Mouse (Mus musculus) left cerebral cortex, adult 11 months (tissue): ENCODE measurements around the gene Senp2.

ENCODE experiments used
- DNase-seq: peaks from one replicate; pipeline ENCODE4 v3.0.0; 2022; ENCODE audit warnings: low spot score

The Senp2 gene

DNA sequence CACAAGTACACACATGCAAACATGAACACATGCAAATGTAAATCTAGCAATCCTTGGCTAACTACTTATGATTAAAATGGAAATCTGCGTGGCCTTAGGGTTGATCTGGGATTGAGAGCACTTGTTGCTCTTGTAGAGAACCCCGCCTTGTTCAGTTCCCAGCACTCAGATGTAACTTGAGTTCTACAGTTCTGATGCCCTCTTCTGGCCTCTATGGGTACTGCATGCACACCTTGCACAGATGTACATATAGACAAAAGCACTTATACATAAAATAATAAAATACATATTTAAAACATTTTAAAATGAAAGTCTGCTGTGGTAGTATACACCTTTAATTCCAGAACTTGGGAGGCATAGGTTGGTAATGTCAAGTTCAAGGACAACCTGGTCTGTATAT is 12.8 kb downstream of the Senp2 start:
- no peak for DNase-seq

DNA sequence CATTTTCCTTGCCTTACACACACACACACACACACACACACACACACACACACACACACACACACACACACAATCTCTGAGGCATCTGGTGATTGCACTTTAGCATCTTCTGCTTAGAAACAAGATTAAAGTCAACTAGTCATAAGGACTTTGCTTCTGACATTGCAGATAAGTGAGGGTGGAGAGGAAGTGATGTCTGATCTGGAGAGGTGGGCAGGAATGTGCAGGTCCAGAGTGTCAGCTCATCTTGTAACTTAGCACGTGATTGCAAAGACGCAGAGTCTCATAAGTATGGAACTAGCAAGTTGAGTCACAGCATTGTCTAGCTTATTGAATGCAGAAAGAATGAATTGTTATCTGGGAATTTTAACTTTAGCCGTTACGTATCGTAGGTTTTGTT is 18.2 kb downstream of the Senp2 start:
- no peak for DNase-seq

DNA sequence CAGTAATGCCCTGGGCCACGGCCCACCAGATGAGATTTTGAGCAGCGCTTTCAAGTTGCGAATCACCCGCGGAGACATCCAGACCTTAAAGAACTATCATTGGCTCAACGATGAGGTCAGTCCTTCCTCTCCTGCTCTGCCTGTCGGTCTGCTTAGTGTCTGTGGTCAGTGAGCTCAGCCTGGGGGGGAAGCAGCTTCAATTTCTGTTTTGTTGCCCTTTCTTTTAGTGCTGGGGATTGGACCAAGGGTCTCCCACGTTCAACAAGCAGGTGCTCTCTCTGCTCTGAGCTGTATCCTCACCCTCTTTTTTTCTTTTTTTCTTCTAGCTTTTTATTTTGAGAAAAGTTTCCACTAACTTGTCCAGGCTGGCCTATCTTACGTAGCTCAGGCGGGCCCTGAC is 29.3 kb downstream of the Senp2 start:
- DNase-seq: no peak

DNA sequence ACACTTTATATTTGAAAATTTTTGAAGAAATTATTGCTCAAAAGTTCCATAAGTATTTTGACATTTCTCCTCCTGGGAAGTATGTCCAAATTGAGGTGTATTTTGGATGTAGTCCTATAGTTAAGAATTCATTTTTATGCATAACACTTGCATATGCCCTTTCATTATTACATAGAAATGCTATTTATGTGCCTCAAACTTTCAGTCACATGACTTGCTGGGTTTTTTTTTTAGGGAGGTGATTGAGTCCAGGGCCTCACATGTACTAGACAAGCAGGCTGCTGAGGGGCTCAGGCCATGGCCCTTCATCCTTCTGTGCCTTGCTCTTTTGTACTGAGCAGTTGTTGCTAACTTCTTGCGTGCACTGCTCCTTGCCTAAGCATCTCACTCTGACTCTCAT is 30.7 kb downstream of the Senp2 start:
- DNase-seq: no peak

DNA sequence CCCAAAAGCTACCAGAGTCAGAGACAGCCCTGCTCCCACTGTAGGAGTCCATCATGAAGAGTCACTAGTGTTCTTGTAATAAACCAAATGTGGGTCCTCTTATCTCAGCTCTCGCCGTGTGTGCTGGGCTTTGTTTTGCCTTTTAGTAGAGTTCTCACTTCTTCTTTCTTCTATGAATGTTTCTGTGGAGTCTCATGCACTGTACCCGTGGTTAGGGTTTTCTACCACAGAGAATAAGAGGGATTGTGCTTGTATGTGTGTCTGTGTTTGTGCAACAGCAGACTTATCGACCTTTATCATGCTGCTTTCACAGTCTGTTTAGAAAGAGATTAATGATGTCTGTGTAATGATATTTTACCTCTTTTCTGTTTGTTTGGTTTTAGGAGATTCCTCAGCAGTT is 34.5 kb downstream of the Senp2 start:
- DNase-seq: no peak

DNA sequence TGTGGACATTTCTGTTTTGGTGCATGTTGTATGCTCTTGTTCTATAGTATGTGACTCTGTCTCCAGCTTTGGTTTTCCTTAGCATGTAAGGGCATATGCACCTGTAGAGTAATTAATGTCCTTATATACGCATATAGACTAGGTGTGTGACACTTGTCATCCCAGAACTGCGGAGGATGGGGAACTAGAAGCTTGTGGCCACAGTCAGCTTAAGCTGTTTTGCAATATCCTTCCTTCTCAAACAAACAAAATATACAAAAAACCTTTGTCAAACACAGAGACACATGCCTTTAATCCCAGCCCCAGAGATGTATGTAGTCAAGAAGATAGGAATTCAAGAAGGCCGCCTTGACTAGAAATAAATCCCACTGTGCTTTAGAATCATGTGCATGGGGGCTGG is 36.6 kb downstream of the Senp2 start:
- no peak for DNase-seq

DNA sequence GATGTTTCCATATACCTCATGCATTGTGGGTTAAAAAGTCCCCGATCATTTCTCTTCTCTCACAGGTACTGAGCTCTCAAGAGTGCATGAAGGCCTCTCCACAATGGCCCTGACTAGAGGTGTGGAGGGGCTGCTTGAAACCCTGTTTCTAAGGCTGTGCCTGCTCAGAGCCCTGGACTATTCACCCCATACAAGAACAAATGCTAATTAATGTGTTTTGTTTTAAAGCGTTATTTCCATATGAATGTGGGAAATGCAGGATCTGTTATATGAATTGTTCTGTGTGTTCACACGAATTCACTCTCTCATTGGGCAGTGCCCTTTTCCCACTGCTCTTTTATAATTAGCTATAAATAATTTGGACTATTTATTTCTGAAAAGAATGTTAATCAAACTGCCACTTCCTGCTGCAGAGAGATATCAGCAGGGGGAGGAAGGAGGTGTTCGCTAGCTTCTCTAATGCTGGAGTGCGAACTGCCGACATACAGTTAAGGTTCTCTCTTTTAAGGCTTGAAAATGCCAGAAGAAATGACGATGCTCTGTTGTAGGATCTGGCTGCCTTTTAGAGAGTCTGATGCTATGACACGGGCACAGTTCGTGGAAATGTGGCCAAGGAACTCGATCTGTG is 37.6 kb downstream of the Senp2 start:
- no peak for DNase-seq

DNA sequence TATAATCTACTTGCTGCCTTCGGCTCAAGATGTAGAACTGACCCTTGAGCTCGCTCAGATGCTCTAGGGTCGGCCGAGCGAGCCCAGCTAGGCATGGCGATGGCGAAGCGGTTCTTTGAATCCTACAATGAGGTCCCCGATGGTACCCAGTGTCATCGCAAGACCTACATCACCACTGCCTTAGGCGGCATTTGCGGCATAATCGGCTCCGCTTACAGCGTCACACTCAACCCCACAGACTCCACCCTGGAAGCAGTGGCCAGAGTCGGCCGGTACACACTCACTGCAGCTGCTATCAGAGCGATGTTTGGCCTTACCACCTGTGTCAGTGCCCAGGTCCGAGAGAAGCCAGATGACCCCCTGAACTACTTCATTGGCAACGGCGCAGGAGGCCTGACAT is 44.1 kb downstream of the Senp2 start:
- DNase-seq: no peak

DNA sequence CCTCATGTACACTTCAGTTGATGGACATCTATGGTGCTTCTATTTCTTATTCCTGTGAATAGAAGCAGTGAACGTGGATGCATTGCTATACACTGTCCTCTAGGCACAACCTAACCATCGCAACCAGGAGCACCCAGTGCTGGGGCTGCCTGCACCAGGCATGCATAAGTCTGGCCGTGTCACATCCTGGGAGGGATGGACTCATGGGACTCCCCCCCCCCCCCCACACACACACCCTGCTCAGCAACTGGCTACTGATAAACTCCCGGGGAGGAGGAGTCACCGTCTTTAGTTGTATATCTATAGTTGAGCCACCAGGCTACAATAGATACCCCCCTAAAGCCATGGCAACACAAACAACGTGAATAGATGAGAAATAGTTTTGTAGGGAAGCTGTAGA is 48.2 kb downstream of the Senp2 start:
- no peak for DNase-seq

DNA sequence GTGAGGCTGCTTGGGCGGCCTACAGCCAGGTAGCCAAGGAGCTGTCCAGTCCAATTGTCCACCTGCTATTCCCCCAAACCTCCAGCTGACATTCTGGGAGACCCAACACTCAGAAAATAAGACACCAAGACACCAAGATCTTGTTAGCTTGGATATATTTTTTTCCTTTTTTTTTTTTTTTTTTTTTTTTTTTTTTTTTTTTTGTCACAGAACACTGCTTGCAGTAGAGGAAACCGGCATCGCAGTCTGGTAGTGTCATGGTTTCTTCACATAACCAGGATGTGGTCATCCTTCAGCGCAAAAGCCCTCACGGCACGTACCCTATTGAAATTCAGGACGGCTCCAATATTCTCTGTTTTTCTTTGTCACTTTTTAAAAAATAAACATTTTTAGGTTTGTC is 49.6 kb downstream of the Senp2 start:
- no peak for DNase-seq

DNA sequence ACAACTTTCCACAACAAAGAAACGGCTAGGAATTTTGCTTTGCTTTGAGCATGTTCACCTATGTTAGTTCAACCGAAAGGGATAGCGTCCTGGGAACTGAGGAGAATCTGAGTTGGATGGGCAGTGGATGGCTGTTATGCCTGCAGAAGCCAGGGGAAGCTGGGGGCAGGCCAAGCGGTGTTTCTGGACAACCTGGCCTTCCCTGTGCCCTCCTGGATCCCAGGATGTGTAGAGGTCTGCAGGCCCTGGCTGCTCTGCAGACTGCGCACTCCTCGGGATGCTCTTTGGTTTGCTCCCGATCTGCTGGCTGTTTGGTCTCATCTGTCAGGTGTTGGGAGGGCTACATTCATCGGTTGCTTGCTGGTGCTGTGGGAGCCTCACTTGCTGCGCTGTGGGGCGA is 51.1 kb downstream of the Senp2 start:
- DNase-seq: no peak

DNA sequence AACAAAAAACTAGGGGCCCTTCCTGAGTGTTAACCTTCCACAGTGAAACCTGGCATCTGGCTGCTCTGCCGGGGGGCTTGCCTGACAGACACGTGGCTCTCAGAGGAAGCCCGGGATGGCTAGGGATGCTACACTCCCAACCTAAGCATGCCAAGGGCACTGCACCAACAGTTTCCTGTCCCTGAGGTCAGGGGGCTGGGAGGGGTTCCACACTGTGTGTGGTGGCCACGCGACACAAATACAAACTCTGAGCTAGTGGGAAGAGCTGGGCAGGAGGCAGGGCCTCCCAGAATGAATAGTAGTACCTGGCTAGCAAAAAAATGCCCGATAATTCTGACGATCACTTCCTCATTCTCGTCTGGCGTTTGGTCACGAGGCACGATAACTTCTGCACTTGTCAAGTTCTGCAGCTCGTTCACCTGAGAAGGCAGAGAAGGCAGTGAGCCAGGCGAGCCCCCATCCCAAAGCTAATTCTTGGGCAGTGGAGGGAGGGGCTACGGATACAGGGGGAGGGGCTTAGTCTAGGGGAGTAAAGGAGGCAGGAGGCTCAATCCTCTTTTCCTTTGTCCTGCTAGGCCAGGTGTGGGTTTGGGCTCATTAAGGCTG is 52.4 kb downstream of the Senp2 start:
- DNase-seq: no peak

DNA sequence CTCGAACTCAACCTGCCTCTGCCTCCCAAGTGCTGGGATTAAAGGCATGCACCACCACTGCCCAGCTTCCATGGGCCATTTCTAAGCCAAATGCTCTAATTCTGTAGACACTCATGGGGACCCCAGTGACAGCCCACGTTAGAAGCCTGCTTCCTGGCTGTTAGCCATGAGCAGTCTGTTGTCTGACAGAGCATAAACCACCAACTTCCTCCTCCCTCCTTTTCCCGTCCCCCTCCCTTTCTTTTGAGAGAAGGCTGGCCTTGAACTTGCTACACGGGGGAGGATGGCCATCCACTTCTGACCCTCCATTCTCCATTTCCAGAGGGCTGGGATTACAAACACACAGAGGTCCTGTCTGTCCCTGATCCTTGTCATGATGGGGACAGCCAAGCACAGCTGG is 53.0 kb downstream of the Senp2 start:
- no peak for DNase-seq

DNA sequence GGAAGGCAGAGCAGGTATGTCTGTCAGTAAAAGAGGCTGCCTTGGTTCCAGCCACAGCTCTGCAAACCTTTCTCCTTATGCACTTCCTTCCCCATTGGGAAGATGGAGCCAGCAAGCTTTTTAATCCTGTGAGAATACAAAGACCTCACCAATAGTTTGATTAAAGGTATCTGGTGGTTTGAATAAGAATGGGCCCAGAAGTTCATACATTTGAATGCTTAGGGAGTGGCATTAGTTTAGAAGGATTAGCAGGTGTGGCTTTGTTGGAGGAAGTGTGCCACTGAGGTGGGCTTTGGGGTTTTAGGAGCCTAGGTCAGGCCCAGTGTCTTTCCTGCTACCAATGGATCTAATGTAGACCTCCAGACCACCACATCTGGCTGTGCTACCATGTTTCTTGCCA is 56.3 kb downstream of the Senp2 start:
- DNase-seq: no peak

DNA sequence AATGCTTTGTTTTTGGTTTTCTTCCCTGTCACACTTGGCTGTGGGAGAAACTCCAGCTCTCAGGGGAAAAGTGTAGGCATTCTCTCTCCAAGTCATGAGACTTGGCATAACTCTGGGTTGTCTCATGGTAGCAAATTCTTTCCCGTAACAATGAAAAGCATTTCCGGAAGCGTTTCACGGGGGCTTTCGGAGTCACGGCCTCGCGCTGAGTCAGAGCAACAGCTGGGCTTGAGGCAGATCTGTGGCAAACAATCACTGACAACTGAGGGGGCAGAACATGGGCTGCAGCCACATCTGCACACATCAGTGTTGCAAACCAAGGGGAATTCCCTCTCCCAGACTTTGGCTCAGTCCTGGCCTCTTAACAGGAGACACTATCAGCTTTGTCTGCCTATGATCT is 58.1 kb downstream of the Senp2 start:
- DNase-seq: no peak

DNA sequence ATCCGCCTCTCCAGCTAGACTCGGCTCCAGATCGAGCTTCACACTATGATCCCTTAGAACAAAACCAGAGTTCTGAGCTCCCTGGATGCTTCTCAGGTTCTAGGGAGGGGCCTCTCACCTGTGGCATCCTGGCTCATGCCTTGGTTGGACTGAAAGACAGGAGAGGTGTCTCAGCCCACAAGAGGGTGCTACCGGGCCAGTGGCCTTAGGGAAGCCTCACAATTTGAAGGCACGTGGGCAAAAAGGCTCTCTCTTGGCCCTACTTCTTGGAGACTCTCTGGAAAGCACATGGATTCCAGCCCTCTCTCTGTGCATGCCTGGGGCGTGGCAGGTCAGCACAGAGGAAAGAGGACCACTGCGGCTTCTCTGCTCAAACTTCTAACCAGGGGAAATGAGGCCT is 62.1 kb downstream of the Senp2 start:
- no peak for DNase-seq

DNA sequence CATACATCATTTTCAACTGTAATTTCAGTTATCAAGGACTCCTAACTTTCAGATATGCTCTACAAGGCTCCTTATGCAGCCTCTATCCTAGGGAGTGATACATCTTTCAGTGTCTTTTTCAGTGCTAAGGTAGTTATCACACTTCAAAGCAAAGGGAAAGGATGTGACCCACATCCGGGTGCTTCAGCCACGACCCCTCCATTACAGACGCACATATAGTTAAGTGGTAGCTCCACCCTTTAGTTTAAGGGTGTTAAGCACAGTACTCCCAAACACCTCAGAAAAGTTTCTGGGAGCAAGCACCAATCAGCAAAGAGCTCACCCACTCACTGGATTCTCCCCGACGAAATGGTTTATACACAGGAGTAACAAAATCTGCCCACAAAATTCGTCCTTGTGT is 65.8 kb downstream of the Senp2 start:
- no peak for DNase-seq

DNA sequence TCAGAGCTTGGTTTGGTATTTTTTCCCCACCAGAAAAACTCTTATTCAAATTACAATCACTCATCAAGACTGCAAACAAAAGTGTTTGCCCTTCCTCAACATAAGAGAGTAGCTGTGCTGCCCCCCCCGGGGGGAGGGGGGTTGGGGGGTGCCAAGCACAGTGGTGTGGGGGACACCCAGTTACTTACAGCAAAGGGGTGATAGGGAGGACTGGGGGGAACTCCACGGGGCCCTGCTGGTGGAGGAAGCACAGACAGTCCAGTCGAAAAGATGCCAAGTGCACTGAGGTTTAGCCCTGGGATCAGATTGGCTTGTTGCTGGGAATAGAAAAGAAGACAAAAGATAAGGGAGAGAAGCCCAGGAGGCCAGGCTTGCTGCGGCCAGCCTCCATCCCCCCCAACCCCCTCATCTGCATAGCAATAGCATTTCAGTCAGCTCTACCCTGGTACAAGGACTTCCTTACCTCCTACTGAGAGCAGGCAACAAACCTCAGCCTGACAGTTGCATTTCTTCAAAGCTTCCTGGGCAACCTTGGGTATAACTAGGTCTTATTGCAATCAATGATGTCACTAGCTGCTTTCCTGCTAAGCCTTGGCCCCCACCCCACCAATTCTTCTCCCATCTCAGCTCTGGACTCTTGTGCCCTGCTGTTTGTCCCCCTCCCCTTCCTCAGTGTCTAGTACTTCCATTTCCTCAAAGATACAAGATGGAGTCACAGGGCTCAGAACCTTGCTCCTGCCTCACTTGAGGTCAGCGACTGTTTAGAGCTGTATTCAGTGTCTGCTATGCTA is 66.7 kb downstream of the Senp2 start:
- no peak for DNase-seq

DNA sequence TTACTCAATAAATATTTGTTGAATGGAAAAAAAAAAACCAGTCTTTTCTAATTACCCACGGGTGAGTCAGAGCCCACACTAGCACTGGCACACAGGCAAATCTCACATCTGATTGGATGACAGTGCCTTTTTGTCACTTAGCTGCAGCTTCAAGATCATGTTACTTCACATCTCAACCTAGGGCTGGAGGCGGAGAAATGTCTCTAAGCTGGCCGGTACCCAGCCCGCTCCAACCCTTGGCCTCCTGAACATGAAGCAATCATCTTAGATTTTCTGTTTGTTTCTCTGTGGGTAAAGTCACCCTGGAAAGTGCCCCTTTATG is 67.3 kb downstream of the Senp2 start:
- no peak for DNase-seq

DNA sequence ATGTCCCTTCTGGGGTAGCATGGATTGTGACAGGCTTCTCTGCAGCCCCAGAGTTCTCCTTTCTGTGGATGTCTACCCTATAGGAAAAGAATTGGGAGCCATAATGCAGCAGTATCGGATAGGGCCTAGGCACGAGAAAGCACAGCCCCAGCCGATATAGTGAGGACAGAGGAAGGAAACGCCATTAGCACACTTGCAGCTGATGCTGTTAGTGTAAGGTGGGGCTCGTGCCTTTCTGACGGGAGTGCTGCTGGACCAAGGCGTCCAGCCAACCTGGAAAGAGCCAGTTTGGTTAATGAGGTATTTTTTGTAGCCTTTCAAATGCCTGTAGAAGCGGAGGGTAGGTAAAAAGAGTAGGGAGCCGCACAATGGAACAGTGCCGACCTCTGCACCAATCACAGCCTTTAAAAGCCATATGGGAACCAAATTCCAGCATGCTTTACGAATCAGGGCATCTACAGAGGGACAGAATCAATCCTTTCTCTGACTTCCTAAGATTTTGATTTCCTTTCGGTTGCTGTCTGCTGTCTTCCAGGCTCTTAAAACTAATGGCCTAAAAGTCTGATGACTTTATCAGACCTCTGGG is 70.9 kb downstream of the Senp2 start:
- no peak for DNase-seq

DNA sequence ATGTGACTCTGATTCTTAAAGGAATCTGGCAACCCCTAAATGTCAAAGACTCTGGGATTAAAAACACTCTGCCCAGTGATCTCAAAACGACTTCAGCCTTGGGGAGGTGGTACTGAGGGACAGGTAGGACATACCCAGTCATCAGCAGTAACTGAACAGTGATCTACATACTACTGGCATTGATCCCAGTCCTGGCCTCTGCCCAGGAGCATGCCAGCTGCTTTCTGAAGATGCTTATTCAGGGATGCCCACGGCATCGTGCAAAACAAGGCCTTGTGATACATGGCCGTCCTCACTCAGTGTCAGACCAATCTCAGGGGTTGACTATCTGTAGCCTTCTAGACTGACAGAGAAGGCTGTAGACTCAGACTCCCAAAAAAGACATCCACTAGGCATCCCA is 76.1 kb downstream of the Senp2 start:
- no peak for DNase-seq

DNA sequence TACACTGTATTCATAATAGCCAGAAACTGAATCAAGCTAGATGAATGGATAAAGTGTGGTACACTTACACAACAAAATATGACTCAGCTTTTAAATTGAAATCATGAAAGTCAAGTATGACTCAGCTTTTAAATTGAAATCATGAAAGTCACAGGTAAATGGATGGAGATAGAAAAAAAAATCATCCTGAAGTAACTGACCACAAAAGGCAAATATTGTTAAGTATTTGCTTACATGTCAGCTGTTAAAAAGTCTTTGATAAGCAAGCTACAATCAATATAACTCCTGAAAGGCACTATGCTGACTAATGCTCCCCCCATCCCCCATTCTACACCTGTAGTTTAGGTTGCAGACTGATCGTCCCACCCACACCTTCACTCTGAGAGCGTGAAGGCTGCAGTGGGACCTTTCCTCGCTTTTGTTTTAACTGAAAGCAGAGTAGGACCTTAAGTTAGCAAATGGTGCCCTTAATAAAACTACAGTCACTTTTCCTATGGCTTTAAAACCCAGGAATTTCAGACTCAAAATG is 82.0 kb downstream of the Senp2 start:
- no peak for DNase-seq

DNA sequence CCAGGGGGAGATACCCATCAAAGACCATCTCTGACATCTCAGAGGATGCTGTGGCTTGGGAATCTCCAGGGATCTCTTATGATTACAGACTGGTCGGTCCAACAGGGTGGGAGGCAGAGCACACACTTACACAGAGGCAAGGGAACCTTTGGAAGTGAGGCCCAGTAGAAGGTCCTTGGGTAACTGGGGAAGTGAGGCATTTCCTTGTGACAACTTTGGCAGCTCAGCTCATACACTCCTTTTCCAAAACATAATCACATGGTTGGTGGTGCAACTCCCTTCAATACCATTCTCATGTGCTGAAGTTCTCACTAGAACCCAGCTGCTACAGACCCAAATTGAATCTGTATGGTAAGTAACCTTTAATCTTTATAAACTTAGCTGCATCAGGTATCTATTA is 86.5 kb downstream of the Senp2 start:
- DNase-seq: no peak
